Mouse (Mus musculus) T-helper 1 cell (primary cell): ENCODE data around the gene Rgs3.

Experiments
- in situ Hi-C: fragments of 300-600 bp; cut with MboI, MseI; formaldehyde crosslinking; loops from one replicate; pipeline ENCODE4 v1.15.1; 2025; ENCODE audit warnings: high pct_unique_total_duplicates

Gene Rgs3

DNA sequence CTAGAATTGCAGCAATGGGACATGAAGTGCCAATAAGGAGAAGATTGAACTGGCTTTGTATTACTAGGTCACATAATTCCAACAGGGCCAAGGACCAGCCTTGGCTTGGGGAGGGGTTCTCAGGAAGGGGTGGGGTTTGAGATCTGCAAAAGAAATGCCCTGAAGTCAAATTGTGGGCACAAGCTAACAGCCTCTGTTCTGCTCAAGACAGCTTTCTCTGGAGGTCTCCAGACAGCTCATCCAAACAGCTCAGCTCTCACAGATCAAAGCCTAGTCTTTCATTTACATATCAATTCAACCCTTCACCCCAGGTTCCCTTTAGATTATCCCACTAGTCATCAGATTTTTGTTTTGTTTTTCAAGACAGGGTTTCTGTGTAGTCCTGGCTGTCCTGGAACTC, 14.8 kb upstream of the Rgs3 start:
- in situ Hi-C loops, result loop anchor here (10.0 kb wide), 1 partner anchor 210 kb away; no protein-coding TSS in a partner anchor

- in situ Hi-C loops, result loop anchor here (5.0 kb wide), 1 partner anchor 50 kb away; no protein-coding TSS in a partner anchor
These were observed 7.7 kb upstream of the Rgs3 start for GRCm38 (mm10) chr4:62551966-62552365.

DNA sequence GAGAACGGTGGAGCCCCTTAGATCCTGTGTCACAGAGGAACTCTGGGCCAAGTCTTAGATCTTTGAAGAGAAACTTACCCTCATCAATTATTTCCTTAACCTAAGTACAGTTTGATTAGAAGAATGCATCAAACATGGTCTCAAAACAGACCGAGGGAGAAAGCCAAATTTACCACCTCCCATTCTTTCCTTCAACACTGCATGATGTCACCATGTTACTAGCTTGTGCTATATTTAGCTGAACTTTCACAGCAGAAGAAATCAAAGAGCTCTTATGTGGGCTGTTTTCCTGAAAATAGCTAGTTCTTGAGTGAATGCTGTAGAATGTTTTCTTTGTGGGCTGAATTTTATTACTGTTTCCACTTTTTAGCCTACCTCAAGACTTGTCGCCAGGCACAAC, 2.2 kb upstream of the Rgs3 start:
- in situ Hi-C loops, result no loop called here

DNA sequence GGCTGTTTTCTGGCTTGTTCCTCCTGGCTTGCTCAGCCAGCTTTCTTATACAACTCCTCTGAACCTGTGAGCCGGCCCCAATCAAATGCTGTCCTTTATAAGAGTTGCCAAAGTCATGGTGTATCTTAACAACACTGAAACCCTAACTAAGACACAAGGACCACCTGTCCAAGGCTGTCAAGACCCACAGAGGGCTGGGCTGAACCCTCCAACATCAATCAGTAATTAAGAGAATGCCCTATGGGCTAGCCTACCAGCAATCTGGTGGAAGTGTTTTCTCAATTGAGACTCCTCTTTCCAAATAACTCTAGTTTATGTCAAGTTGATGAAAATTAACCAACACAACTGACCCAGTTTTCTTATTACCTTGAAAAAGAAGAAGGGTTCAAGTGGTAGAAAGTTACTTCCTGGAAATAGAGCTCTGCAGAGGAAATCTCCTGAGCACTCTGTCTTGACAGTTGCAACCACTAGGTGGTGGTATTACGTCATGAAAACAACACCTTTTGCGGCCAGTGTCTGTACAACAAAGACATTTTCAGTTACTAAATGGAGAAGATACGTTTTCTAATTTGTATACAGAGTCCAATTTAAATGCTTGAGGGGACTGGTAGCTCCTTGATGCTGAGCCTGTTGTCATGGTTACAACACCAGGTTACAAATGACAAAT, 1.4 kb downstream of the Rgs3 start:
- in situ Hi-C loops, result loop anchor here (5.0 kb wide), 1 partner anchor 126 kb away; no protein-coding TSS in a partner anchor

DNA sequence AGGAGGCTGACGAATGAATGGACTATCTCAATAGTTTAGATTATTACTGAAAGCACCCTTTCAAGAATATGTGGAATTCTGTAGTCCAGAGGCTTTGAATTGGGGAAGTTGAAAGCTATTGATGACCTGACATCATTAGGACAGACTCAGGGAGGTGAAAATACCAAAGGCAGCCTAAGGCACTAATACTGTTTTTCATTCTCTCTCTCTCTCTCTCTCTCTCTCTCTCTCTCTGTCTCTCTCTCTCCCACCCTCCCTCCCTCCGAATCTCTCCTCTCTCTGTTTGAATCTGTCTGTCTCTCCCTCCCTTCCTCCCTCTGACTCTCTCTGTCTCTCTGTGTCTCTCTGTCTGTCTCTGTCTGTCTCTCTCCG, 2.0 kb downstream of the Rgs3 start:
- in situ Hi-C loops, result loop anchor here (5.0 kb wide), 1 partner anchor 126 kb away; no protein-coding TSS in a partner anchor

DNA sequence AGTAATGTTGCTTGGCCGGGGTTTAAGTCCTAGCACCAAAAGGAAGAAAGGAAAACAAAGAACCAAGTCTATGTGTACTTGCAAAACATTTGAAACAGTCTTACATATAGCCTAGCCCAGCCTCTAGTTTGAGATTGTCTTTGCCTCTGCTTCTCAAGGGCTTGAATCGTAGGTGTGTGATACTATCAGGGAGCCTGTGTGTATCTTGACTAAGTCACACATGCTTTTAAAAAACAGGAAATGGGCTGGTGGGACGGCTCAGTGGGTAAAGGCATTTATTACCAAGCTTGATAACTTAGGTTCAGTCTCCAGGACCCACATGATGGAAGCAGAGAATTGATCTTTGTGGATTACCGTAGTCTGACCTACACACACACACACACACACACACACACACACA, 2.4 kb downstream of the Rgs3 start:
- in situ Hi-C loops, result loop anchor here (5.0 kb wide), 1 partner anchor 125 kb away; no protein-coding TSS in a partner anchor

DNA sequence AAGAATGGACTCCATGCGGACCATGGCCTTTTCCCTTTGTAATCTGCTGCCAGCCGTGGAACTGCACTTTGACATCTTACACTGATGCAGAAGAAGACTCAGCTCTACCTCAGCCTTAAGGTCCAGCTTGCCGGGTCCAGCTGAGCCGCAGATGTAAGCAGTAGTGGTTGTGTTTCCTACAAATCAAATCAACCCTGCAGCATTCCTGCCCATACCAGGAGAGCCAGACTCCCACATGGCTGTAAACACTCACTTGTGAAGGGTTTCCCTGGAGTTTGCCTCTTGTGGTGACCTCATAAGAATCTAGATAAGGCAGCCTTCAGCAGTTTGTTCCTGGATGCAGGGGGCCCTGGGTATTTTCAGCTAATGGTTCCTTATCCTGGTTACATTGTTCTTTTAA, 6.9 kb downstream of the Rgs3 start:
- in situ Hi-C loops, result no loop called here

- in situ Hi-C loops, result no loop called here
These were observed 8.0 kb downstream of the Rgs3 start for GRCm38 (mm10) chr4:62567696-62568095.

DNA sequence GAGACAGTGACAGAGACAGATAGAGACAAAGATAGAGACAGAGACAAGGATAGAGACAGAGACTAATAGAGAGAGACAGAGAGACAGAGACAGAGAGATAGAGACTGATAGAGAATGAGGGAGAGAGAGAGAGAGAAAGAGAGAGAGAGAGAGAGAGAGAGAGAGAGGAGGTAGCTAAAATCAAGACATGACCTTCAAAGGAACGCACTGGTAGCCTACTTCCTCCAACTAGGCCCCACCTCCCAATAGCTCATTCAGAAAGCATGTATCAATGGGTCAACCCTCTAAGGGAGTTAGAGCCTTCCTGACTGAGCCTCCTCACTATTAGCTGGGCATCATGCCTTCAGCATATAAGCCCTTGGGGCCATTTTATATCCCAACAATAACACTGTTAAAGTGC, 8.7 kb downstream of the Rgs3 start:
- in situ Hi-C loops, result no loop called here

GRCm38 (mm10) chr4:62569603-62570002, 10.0 kb downstream of the Rgs3 start:
- in situ Hi-C loops, result no loop called here

DNA sequence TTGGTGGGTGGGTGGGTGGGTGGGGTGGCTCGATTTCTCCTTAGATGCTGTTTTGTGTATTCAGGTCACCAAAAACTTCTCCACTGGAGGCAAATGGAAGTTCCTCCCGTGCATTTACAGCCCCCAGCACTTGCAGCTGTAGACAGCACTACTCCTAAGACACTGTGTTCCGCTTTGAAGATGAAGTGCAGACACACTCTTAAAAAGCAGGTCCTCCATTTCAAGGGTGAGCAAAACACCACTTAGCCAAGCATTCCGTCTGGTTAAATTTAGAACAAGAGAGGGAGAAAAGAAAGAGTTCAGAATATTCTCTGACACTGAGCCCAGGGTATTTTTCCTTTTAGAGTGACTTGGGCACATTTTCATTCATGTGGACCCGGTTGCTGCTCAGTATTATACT, 10.4 kb downstream of the Rgs3 start:
- in situ Hi-C loops, result no loop called here

- in situ Hi-C loops, result no loop called here
These were observed 23.0 kb downstream of the Rgs3 start for GRCm38 (mm10) chr4:62582365-62583264.

- in situ Hi-C loops, result no loop called here
These were observed 23.8 kb downstream of the Rgs3 start for GRCm38 (mm10) chr4:62583265-62584092.

DNA sequence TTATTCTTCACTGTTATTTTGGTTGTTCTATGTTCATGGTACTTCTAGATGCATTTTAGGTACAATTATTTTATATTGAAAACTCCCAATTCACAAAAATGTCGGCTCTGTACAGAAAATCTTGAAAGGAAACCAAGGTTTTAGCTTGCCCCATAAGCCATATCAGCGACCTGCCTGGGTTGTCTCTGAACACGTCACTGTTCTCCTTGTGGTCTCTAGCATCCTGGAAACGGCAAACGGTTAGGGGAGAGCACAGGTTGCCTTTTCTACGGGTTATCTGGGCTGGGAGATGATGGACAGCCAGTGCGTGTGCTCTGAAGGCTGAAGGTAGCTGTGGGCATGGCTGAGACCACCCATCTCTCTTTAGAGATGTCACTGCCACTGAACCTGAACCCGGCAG, 27.4 kb downstream of the Rgs3 start:
- in situ Hi-C loops, result no loop called here

DNA sequence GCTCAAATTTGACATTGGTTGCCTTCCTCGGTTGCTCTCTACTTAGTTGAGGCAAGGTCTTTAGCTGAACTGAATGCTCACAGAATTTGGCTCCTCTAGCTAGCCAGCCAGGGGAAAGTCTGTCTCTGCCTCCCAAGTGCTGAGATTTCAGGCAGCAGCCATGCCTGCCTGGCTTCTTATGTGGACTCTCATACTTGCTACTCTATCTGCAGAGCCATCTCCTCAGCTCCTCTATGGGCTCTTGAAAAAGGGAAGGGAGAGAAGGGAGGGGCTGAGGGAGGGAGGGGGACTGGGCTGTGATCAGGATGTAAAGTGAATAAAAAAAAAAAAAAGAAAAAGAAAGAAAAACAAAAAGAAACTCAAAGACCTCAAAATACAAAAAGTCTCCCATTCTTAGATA, 31.2 kb downstream of the Rgs3 start:
- in situ Hi-C loops, result loop anchor here (10.0 kb wide), 1 partner anchor 1174 kb away; no protein-coding TSS in a partner anchor

DNA sequence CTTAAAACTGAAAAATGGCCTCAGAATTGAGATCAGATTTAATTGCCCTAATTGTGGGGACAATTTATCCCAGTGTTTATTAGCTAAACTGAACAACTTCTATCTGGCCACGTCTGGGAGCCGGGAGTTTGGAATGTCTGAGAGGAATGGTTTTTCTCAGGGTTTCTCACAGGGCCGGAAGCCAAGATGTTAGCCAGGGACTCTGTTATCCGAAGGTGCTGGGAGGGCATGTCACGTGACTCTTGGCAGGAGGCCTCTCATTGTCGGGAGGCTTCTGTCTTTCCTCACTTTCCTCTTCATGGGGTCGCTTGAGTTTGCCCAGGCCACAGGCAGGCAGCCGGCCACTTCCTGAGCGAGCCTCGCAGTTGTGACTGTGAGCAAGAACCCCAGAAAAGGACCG, 31.7 kb downstream of the Rgs3 start:
- in situ Hi-C loops, result loop anchor here (10.0 kb wide), 1 partner anchor 1173 kb away; no protein-coding TSS in a partner anchor

DNA sequence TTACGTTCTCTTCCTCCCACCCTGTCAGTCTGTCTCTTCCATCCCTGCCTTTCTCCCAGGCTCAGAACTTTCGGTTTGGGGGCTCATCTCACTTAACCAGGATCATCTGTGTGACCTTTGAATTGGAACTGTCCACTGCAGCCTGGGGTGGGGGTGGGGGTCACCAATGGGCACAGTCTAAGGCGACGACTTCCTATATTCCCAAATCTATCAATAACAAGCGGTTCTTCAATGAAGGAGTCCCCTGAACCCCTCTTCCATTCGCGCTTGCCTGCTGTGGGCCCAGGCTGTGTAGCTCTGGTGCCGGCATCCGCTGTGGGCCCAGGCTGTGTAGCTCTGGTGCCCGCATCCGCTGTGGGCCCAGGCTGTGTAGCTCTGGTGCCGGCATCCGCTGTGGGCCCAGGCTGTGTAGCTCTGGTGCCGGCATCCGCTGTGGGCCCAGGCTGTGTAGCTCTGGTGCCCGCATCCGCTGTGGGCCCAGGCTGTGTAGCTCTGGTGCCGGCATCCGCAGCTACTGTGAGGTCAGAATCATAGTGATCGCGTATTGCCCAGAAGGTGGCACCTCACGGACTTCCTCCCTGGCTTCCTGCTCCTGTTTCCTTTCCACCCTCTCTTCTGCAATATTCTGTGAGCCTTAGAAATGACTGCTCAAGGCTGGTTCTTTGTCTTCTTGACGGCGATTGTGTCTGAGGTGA, 34.0 kb downstream of the Rgs3 start:
- in situ Hi-C loops, result loop anchor here (10.0 kb wide), 1 partner anchor 1171 kb away; no protein-coding TSS in a partner anchor

GRCm38 (mm10) chr4:62594442-62594841, 34.8 kb downstream of the Rgs3 start:
- in situ Hi-C loops, result loop anchor here (10.0 kb wide), 1 partner anchor 1170 kb away; no protein-coding TSS in a partner anchor

GRCm38 (mm10) chr4:62596051-62596450, 36.4 kb downstream of the Rgs3 start:
- in situ Hi-C loops, result loop anchor here (10.0 kb wide), 1 partner anchor 1169 kb away; no protein-coding TSS in a partner anchor

GRCm38 (mm10) chr4:62600549-62600948, 40.9 kb downstream of the Rgs3 start:
- in situ Hi-C loops, result loop anchor here (5.0 kb wide), 1 partner anchor 48 kb away; no protein-coding TSS in a partner anchor

GRCm38 (mm10) chr4:62603607-62604006, 44.0 kb downstream of the Rgs3 start:
- in situ Hi-C loops, result loop anchor here (5.0 kb wide), 1 partner anchor 51 kb away; no protein-coding TSS in a partner anchor
